Mouse (Mus musculus): ENCODE measurements around the gene Tspan13. TPM values are rescaled to one million over a fixed set of nuclear protein-coding genes. Genes with fewer than 3 reads are reported as not detected.

Gene Tspan13
- total RNA-seq, 2 experiments from 2014 or later: 25.0 to 28.6 TPM

- no peak for DNase-seq (ENCODE audit: low spot score in 2 of 2)
Measured at GRCm38 (mm10) chr12:35979625-35980024, 62.7 kb downstream of the Tspan13 start.

GRCm38 (mm10) chr12:35977633-35978246 lies 64.6 kb downstream of the Tspan13 start:
- no peak for DNase-seq (ENCODE audit: low spot score in 2 of 2)

GRCm38 (mm10) chr12:35975898-35976297 lies 66.4 kb downstream of the Tspan13 start:
- no peak for DNase-seq (ENCODE audit: low spot score in 2 of 2)

DNA sequence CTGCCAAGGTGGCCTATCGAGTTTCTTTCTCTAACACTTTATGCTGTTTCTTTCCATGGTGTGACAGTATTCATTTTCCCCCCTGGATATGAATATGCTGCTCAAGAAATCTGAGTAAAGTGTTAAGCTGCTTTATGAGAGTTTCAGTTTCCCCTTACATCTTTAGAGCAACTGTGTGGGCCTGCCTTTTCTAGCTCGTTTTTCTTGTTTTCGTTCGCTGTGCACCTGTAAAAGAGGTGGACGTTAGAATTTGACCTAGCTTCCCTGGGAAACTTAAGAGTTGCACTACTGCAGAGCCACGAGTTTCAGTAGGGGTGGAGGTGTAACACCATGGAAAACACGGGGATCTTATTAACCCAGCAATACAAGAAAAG lies 75.5 kb downstream of the Tspan13 start:
- DNase-seq (ENCODE audit: low spot score in 2 of 2): no peak

- DNase-seq (ENCODE audit: low spot score in 2 of 2): no peak
Measured at GRCm38 (mm10) chr12:35966098-35966767, 76.1 kb downstream of the Tspan13 start.

Other genes with a start within 250 kb of the Tspan13 start
- gene Agr3, start 116.9 kb downstream of the Tspan13 start, total RNA-seq (2021): not detected
- gene Agr2, start 49.6 kb downstream of the Tspan13 start, total RNA-seq (2021): not detected
- 10 to 100 TPM; 44.6 to 45.5 TPM for gene Ankmy2, start 114.6 kb upstream of the Tspan13 start, total RNA-seq (2021)
- 10 to 100 TPM; 51.0 to 61.0 TPM for gene Bzw2, start 115.6 kb upstream of the Tspan13 start, total RNA-seq (2021)
- gene Lrrc72, start 210.9 kb upstream of the Tspan13 start, total RNA-seq (2021): not detected

Measured in adrenal gland, postnatal 4 days (tissue).